Mouse (Mus musculus) erythroblast, embryonic 14.5 days (primary cell): Measurements from ENCODE around the gene Nus1. TPM values are rescaled to one million over a fixed set of nuclear protein-coding genes. Genes with fewer than 3 reads are reported as not detected.

ENCODE experiments used
- H3K27me3 ChIP-seq: 2 replicates; pipeline ENCODE4 v1.6.1; 2012; ENCODE audit warnings: inconsistent platforms; ENCODE audit not compliant: control insufficient read depth
- H3K36me3 ChIP-seq: 2 replicates; pipeline ENCODE4 v1.6.1; 2012; ENCODE audit warnings: mild to moderate bottlenecking, inconsistent platforms; ENCODE audit not compliant: control insufficient read depth
- H3K4me1 ChIP-seq: 2 replicates; pipeline ENCODE4 v1.6.1; 2012; ENCODE audit warnings: inconsistent platforms; ENCODE audit not compliant: control insufficient read depth
- H3K4me3 ChIP-seq: replicated peaks from 2 replicates; pipeline ENCODE3; 2012; ENCODE audit warnings: moderate library complexity, mild to moderate bottlenecking, inconsistent platforms
- H3K9me3 ChIP-seq: 2 replicates; pipeline ENCODE4 v1.6.1; 2012; ENCODE audit warnings: low read length, inconsistent platforms, mixed read lengths; ENCODE audit not compliant: control insufficient read depth
- GATA1 ChIP-seq: IDR thresholded peaks from 2 replicates; pipeline ENCODE4 v1.6.1; 2012; ENCODE audit warnings: low read length, inconsistent platforms, mixed read lengths
- TAL1 ChIP-seq: IDR thresholded peaks from 3 replicates; pipeline ENCODE4 v1.6.1; 2012; ENCODE audit warnings: low read length, inconsistent platforms, mixed read lengths
- polyA plus RNA-seq: library from polyadenylated mRNA; stranded (reverse); fragments of >175 nt; gene quantifications from 2 replicates; pipeline ENCODE4 v1.2.3, GENCODE M21; 2012

The Nus1 gene
- polyA plus RNA-seq, 1 experiment, result 0.82 TPM

- Histone ChIP-seq H3K4me1 (no peaks in the 10 kb centered on the region), H3K27me3 (peaks cover 10% of the 10 kb centered on the region), H3K9me3 (no peaks in the 10 kb centered on the region), H3K36me3 (no peaks in the 10 kb centered on the region), H3K4me3 (no peak overlapping the region)
- TF ChIP-seq GATA1 (no peak), TAL1 (no peak)
These were observed 9.8 kb upstream of the Nus1 start for GRCm38 (mm10) chr10:52407526-52407925.

DNA sequence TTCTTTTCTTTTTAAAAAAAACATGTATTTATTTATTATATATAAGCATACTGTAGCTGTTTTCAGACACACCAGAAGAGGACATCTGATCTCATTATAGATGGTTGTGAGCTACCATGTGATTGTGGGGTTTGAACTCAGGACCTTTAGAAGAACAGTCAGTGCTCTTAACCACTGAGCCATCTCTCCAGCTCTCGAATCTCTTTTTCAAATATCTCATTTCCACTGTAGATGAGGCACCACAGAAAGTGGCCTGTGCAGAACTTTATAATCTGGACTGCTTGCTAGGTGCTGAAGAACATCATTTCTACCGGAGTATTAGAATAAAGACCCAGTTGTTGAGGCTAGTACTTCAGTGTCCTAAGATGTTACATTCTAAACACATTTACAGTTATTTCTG is 2.3 kb upstream of the Nus1 start:
- Histone ChIP-seq H3K4me1 (peaks cover 38% of the 10 kb centered on the region), H3K4me3 (no peak overlapping the region), H3K27me3 (peaks cover 6% of the 10 kb centered on the region)

GRCm38 (mm10) chr10:52416458-52416857 is 889 bp upstream of the Nus1 start:
- Histone ChIP-seq H3K4me1 (peaks cover 40% of the 10 kb centered on the region), H3K4me3 (peak overlapping the region; percentile 93), H3K9me3 (no peaks in the 10 kb centered on the region), H3K36me3 (no peaks in the 10 kb centered on the region; the same call in 1 of the 2 replicates), H3K27me3 (peaks cover 4% of the 10 kb centered on the region; the same call in 1 of the 2 replicates)
- TF ChIP-seq TAL1, result no peak

More for the DNA sequence above, 2.3 kb upstream of the Nus1 start:
- Histone ChIP-seq H3K9me3 (no peaks in the 10 kb centered on the region), H3K36me3 (no peaks in the 10 kb centered on the region)
- no peak for TF ChIP-seq GATA1
- no peak for TF ChIP-seq TAL1

GRCm38 (mm10) chr10:52417998-52418860 is 882 bp downstream of the Nus1 start:
- Histone ChIP-seq H3K9me3 (no peaks in the 10 kb centered on the region), H3K36me3 (no peaks in the 10 kb centered on the region; the same call in none of the 2 replicates), H3K4me3 (peak overlapping the region; percentile 93), H3K27me3 (0 out of 2 replicates have a peak, but pooled peaks cover 2% of the 10 kb centered on the region), H3K4me1 (peaks cover 40% of the 10 kb centered on the region)
- no peak for TF ChIP-seq GATA1
- TF ChIP-seq TAL1, result no peak

- Histone ChIP-seq H3K4me3 (peak overlapping the region; percentile 93), H3K4me1 (peaks cover 40% of the 10 kb centered on the region), H3K36me3 (no peaks in the 10 kb centered on the region; the same call in none of the 2 replicates), H3K27me3 (0 out of 2 replicates have a peak, but pooled peaks cover 2% of the 10 kb centered on the region), H3K9me3 (no peaks in the 10 kb centered on the region)
- no peak for TF ChIP-seq GATA1
- TF ChIP-seq TAL1, result no peak
These were observed 1.6 kb downstream of the Nus1 start for GRCm38 (mm10) chr10:52418931-52419330.

DNA sequence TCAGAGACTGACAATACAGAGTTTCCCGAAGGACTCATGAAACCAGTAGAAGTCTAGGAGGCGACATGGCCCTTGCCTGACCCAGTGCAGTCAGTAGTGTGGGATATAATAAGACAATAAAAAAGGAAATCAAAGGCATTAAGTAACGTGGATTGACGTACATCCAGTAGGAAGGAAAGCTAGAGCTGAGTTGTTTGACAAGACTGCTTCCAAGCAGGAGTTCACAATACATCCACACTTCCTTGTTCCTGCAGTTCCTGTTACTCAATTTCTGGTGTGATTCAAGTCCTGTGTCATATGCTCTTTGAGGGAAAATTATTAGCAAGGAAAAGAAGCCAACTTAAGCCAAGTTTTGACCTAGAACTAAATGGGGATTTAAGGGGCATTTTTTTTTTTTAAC is 2.1 kb downstream of the Nus1 start:
- TF ChIP-seq GATA1, result no peak
- no peak for TF ChIP-seq TAL1
- Histone ChIP-seq H3K27me3 (0 out of 2 replicates have a peak, but pooled peaks cover 2% of the 10 kb centered on the region), H3K4me3 (peak overlapping the region; percentile 3), H3K9me3 (no peaks in the 10 kb centered on the region), H3K36me3 (no peaks in the 10 kb centered on the region; the same call in none of the 2 replicates), H3K4me1 (peaks cover 40% of the 10 kb centered on the region)

- no peak for TF ChIP-seq GATA1
- Histone ChIP-seq H3K4me1 (peaks cover 37% of the 10 kb centered on the region), H3K27me3 (no peaks in the 10 kb centered on the region), H3K9me3 (no peaks in the 10 kb centered on the region), H3K4me3 (no peak overlapping the region), H3K36me3 (no peaks in the 10 kb centered on the region; the same call in none of the 2 replicates)
These were observed 3.2 kb downstream of the Nus1 start for GRCm38 (mm10) chr10:52420526-52420925.

GRCm38 (mm10) chr10:52421716-52422115 is 4.4 kb downstream of the Nus1 start:
- Histone ChIP-seq H3K4me3 (no peak overlapping the region), H3K36me3 (no peaks in the 10 kb centered on the region; the same call in none of the 2 replicates), H3K9me3 (no peaks in the 10 kb centered on the region), H3K27me3 (no peaks in the 10 kb centered on the region), H3K4me1 (peaks cover 28% of the 10 kb centered on the region)
- TF ChIP-seq TAL1, result no peak
- TF ChIP-seq GATA1, result no peak

- no peaks in the 10 kb centered on the region; the same call in none of the 2 replicates for H3K36me3 ChIP-seq
- no peaks in the 10 kb centered on the region for H3K27me3 ChIP-seq
- no peaks in the 10 kb centered on the region for H3K9me3 ChIP-seq
- no peak overlapping the region for H3K4me3 ChIP-seq
- TF ChIP-seq TAL1 (no peak), GATA1 (no peak)
- H3K4me1 ChIP-seq, result peaks cover 18% of the 10 kb centered on the region
These were observed 5.8 kb downstream of the Nus1 start for GRCm38 (mm10) chr10:52423097-52423496.
